In the genomic region with DNA sequence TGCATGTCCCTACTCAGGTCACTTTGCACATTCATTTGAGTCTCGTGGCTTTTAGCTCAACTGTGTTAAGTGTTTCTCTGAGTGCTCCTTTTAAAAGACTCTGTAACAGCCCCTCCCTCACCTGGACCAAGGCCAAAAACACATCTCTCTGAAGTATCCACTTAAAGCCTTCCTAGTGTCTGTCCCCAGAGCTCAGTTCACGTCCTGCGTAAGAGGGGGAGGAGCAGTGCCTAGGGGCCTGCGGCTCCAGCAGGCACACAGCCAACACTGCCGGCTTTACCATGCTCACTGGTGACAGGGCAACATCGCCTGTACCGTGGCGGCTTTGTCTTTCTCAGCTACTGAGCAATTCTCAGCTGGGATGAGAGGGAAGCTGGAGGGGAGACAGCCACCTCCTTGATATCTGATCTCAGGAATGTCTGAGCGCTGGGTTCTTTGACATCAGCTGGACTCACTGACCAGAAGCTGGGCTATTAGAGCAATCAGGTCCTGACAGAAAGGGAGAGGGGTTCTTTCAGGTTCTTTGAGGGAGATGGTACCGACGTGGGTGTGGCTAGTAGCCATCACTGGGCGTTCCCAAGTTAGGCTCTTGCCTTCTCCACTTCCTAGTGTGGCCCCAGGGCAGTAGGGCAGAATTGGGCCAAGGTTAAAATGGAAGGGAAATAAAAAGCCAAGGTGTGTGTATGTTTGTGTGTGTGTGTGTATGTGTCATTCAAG, we compare ENCODE assay signal across 8 mouse cellular contexts. TPM values are rescaled to one million over a fixed set of nuclear protein-coding genes. Genes with fewer than 3 reads are reported as not detected.
DNase-seq lines count a peak whose midpoint lies in the region; ATAC-seq lines count a peak whose summit lies in the region.

No protein-coding gene starts in this region.

- H3K27me3 ChIP-seq in forebrain, embryonic 11.5 days (ENCODE audit: control insufficient read depth, insufficient read depth, low read length): peaks cover 4% of the 10 kb centered on the region; the same call in 1 of the 2 replicates
- H3K27me3 ChIP-seq in hindbrain, embryonic 16.5 days (replicated peaks; ENCODE audit: control insufficient read depth, insufficient read depth, low read length): no peaks in the 10 kb centered on the region
- peaks cover 19% of the 10 kb centered on the region for H3K27me3 ChIP-seq in lung, embryonic 16.5 days (ENCODE audit: control insufficient read depth, insufficient read depth, low read depth, low read length)

- peak overlapping the region; percentile 57 for H3K27ac ChIP-seq in forebrain, embryonic 11.5 days (ENCODE audit: low read depth, low read length)
- peak overlapping the region; percentile 99 for H3K27ac ChIP-seq in hindbrain, embryonic 16.5 days (ENCODE audit: low read depth, low read length)
- no peak overlapping the region for H3K27ac ChIP-seq in lung, embryonic 16.5 days (ENCODE audit: low read length)

- peaks cover 20% of the 10 kb centered on the region for H3K4me1 ChIP-seq in forebrain, embryonic 11.5 days (replicated peaks; ENCODE audit: control insufficient read depth, insufficient read depth, low read length)
- H3K4me1 ChIP-seq in hindbrain, embryonic 16.5 days (ENCODE audit: control insufficient read depth, insufficient read depth, low read depth, low read length): peaks cover 46% of the 10 kb centered on the region
- H3K4me1 ChIP-seq in lung, embryonic 16.5 days (replicated peaks; ENCODE audit: control insufficient read depth, insufficient read depth, low read length): peaks cover 24% of the 10 kb centered on the region

- H3K9ac ChIP-seq in forebrain, embryonic 11.5 days (ENCODE audit: low read length): peak overlapping the region; percentile 51; the same call in 1 of the 2 replicates
- H3K9ac ChIP-seq in hindbrain, embryonic 16.5 days (ENCODE audit: low read depth, low read length): peak overlapping the region; percentile 93
- 0 out of 2 replicates have a peak overlapping the region, but pooled peaks have one; percentile 42 for H3K9ac ChIP-seq in lung, embryonic 16.5 days (ENCODE audit: low read length)

- no peaks in the 10 kb centered on the region for H3K9me3 ChIP-seq in forebrain, embryonic 11.5 days (ENCODE audit: control insufficient read depth, low read length)
- no peaks in the 10 kb centered on the region for H3K9me3 ChIP-seq in hindbrain, embryonic 16.5 days (ENCODE audit: control insufficient read depth, low read length)
- no peaks in the 10 kb centered on the region for H3K9me3 ChIP-seq in lung, embryonic 16.5 days (ENCODE audit: control insufficient read depth, low read length)

- no peaks in the 10 kb centered on the region for H3K36me3 ChIP-seq in forebrain, embryonic 11.5 days (ENCODE audit: control insufficient read depth, insufficient read depth, low read length)
- H3K36me3 ChIP-seq in hindbrain, embryonic 16.5 days (ENCODE audit: control insufficient read depth, insufficient read depth, low read length): peaks cover 16% of the 10 kb centered on the region
- H3K36me3 ChIP-seq in lung, embryonic 16.5 days (ENCODE audit: control insufficient read depth, insufficient read depth, low read length): no peaks in the 10 kb centered on the region

- ATAC-seq in forebrain, embryonic 11.5 days (replicated peaks; ENCODE audit: low FRiP score): peak; percentile 34; the same call in 1 of the 2 replicates
- peak; percentile 5; the same call in 1 of the 2 replicates for ATAC-seq in hindbrain, embryonic 16.5 days
- peak; percentile 83 for ATAC-seq in lung, embryonic 16.5 days (ENCODE audit: low read depth)

- peak overlapping the region; percentile 71 for H3K4me2 ChIP-seq in forebrain, embryonic 11.5 days (ENCODE audit: low read depth, low read length, severe bottlenecking)
- peak overlapping the region; percentile 96 for H3K4me2 ChIP-seq in hindbrain, embryonic 16.5 days (ENCODE audit: low read length)
- peak overlapping the region; percentile 39 for H3K4me2 ChIP-seq in lung, embryonic 16.5 days (ENCODE audit: low read depth, low read length)

- DNase-seq in embryo, embryonic 11 days: peak; percentile 38
- no peak for DNase-seq in embryo, embryonic 10.5 days (ENCODE audit: low spot score)
- DNase-seq in T-cell, adult 2 months (ENCODE audit: low spot score): peak; percentile 49
- DNase-seq in forebrain, embryonic 11.5 days (ENCODE audit: low spot score): peak; percentile 72
- DNase-seq in retina, embryonic 14.5 days (ENCODE audit: low spot score): peak; percentile 42
- DNase-seq in ovary, adult 18-20 months (ENCODE audit: low spot score): no peak

- H3K4me3 ChIP-seq in forebrain, embryonic 11.5 days (ENCODE audit: low read depth, low read length): peak overlapping the region; percentile 44
- peak overlapping the region; percentile 72 for H3K4me3 ChIP-seq in hindbrain, embryonic 16.5 days (ENCODE audit: low read length)
- H3K4me3 ChIP-seq in lung, embryonic 16.5 days (ENCODE audit: low read length): no peak overlapping the region

- WGBS in forebrain, embryonic 11.5 days: 28% methylated on average over 12 of the region's 12 CpGs
- 8% methylated on average over 12 of the region's 12 CpGs for WGBS in hindbrain, embryonic 16.5 days
- 11% methylated on average over 12 of the region's 12 CpGs for WGBS in lung, embryonic 16.5 days

RNA-seq across cellular contexts. Expression of gene Nacad, which starts 1.8 kb away (rescaled TPM):
- 28.4 and 29.3 TPM in 2 replicates for polyA plus RNA-seq in forebrain, embryonic 11.5 days (2014; fragmentation: Nextera tagmentation; extraction: Ambion mirVana)
- polyA plus RNA-seq in hindbrain, embryonic 16.5 days (2015; fragmentation: Nextera tagmentation; extraction: Ambion mirVana): 72.1 and 81.0 TPM in 2 replicates
- 1.6 TPM in 2 replicates for polyA plus RNA-seq in lung, embryonic 16.5 days (2015; fragmentation: Nextera tagmentation; extraction: Ambion mirVana)

RNA-seq across cellular contexts. Expression of gene Tbrg4, which starts 21.8 kb away (rescaled TPM):
- 53.0 TPM in 2 replicates for polyA plus RNA-seq in forebrain, embryonic 11.5 days (2014; fragmentation: Nextera tagmentation; extraction: Ambion mirVana)
- polyA plus RNA-seq in hindbrain, embryonic 16.5 days (2015; fragmentation: Nextera tagmentation; extraction: Ambion mirVana): 29.3 and 35.2 TPM in 2 replicates
- 31.5 and 34.8 TPM in 2 replicates for polyA plus RNA-seq in lung, embryonic 16.5 days (2015; fragmentation: Nextera tagmentation; extraction: Ambion mirVana)

RNA-seq across cellular contexts. Expression of gene Wap, which starts 34.4 kb away (rescaled TPM):
- polyA plus RNA-seq in forebrain, embryonic 11.5 days (2014; fragmentation: Nextera tagmentation; extraction: Ambion mirVana): not detected in 2 replicates
- not detected in 2 replicates for polyA plus RNA-seq in hindbrain, embryonic 16.5 days (2015; fragmentation: Nextera tagmentation; extraction: Ambion mirVana)
- not detected in 2 replicates for polyA plus RNA-seq in lung, embryonic 16.5 days (2015; fragmentation: Nextera tagmentation; extraction: Ambion mirVana)

RNA-seq across cellular contexts. Expression of gene Ramp3, which starts 54.3 kb away (rescaled TPM):
- 3.5 and 3.9 TPM in 2 replicates for polyA plus RNA-seq in forebrain, embryonic 11.5 days (2014; fragmentation: Nextera tagmentation; extraction: Ambion mirVana)
- 26.6 and 30.6 TPM in 2 replicates for polyA plus RNA-seq in hindbrain, embryonic 16.5 days (2015; fragmentation: Nextera tagmentation; extraction: Ambion mirVana)
- polyA plus RNA-seq in lung, embryonic 16.5 days (2015; fragmentation: Nextera tagmentation; extraction: Ambion mirVana): 0.93 and 1.8 TPM in 2 replicates

RNA-seq across cellular contexts. Expression of gene Ccm2, which starts 57.4 kb away (rescaled TPM):
- 90.8 and 97.2 TPM in 2 replicates for polyA plus RNA-seq in forebrain, embryonic 11.5 days (2014; fragmentation: Nextera tagmentation; extraction: Ambion mirVana)
- 98.2 and 98.7 TPM in 2 replicates for polyA plus RNA-seq in hindbrain, embryonic 16.5 days (2015; fragmentation: Nextera tagmentation; extraction: Ambion mirVana)
- polyA plus RNA-seq in lung, embryonic 16.5 days (2015; fragmentation: Nextera tagmentation; extraction: Ambion mirVana): 79.1 and 79.3 TPM in 2 replicates

Comparison
In these comparisons a context has a peak if more than half of its experiments do, and no peak if none do; other contexts are left out.
1. DNase-seq: peak in embryo, embryonic 11 days (single experiment), T-cell, adult 2 months (single experiment), forebrain, embryonic 11.5 days (single experiment) and retina, embryonic 14.5 days (single experiment); none in embryo, embryonic 10.5 days (single experiment) and ovary, adult 18-20 months (single experiment).
2. ATAC-seq: peak in every context shown above with its lines; median percentile 83 in lung, embryonic 16.5 days; 34 in forebrain, embryonic 11.5 days; 5 in hindbrain, embryonic 16.5 days.
3. H3K4me2 ChIP-seq: peak in every context shown above with its lines; median percentile 96 in hindbrain, embryonic 16.5 days; 71 in forebrain, embryonic 11.5 days; 39 in lung, embryonic 16.5 days.
4. H3K9ac ChIP-seq: peak in every context shown above with its lines; median percentile 93 in hindbrain, embryonic 16.5 days; 51 in forebrain, embryonic 11.5 days; 42 in lung, embryonic 16.5 days.
5. RNA of gene Nacad, which starts 1.8 kb away (polyA plus RNA-seq): 72.1 to 81.0 TPM in hindbrain, embryonic 16.5 days and 28.4 to 29.3 TPM in forebrain, embryonic 11.5 days; 1.6 TPM in lung, embryonic 16.5 days; every median in the first group is over 10 times any median in the second.